Comparison of ENCODE assay signal across 8 mouse cellular contexts in the genomic region with DNA sequence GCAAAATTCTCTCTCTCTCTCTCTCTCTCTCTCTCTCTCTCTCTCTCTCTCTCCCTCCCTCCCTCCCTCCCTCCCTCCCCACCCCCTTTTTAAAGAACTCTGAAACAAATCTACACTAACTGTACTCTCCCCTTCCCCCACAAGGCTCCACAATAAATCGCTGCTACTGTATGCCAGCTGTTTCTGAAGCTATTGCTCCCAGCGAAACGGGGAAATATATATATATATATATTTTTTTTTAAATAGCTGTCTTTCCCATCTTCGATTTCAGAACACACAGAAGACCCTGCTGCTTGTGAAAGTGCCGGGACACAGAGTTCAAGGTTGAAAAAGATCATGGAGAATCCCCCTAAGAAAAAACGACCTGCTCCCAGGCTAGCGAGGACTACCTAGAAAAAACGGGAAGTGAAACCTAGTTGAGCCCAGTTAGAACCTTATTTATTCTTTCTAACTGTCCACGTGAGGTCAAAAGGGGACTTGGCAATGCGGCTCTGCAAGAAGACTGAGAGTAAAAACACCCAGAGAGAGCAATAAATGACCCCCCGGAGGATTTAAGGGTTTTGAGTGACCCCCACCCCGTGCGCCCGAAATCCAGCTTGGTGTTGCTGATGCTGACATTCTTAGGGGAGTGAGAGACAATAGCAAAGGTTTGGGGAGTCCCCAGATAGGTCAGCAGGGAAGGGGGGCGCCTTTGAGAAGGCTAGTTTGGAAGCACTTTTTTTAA. TPM values are rescaled to one million over a fixed set of nuclear protein-coding genes. Genes with fewer than 3 reads are reported as not detected.
DNase-seq lines count a peak whose midpoint lies in the region; ATAC-seq and TF ChIP-seq lines count a peak whose summit lies in the region.

No protein-coding gene starts in this region.

- no peak for TF ChIP-seq CTCF in embryonic fibroblast, embryonic 13.5 days (IDR thresholded peaks at IDR 0.05; ENCODE audit: borderline replicate concordance, insufficient read depth, low read length)

- 1% methylated on average over 15 of the region's 15 CpGs for WGBS in intestine, embryonic 14.5 days
- WGBS in midbrain, embryonic 14.5 days: 1% methylated on average over 15 of the region's 15 CpGs

- ATAC-seq in intestine, embryonic 14.5 days (replicated peaks; ENCODE audit: low FRiP score, low TSS enrichment, low read depth): no peak
- no peak for ATAC-seq in midbrain, embryonic 14.5 days (ENCODE audit: low FRiP score, low TSS enrichment)
- no peak for ATAC-seq in inflammation-experienced regulatory T-cells, adult 6 months

- peaks cover 10% of the 10 kb centered on the region for H3K27me3 ChIP-seq in intestine, embryonic 14.5 days (replicated peaks; ENCODE audit: control insufficient read depth, insufficient read depth, low read length)
- H3K27me3 ChIP-seq in midbrain, embryonic 14.5 days (ENCODE audit: control insufficient read depth, insufficient read depth, low read length): peaks cover 21% of the 10 kb centered on the region; the same call in 1 of the 2 replicates

- peak; percentile 32 to 62 for DNase-seq in heart, adult 18-20 months
- no peak for DNase-seq in heart, adult 9 months (ENCODE audit: low spot score in 2 of 2)
- DNase-seq in intestine, embryonic 14.5 days (ENCODE audit: low spot score): no peak
- peak; percentile 26 for DNase-seq in midbrain, embryonic 14.5 days
- no peak for DNase-seq in thymus, adult 18-20 months
- DNase-seq in layer of hippocampus, adult 8-10 months (ENCODE audit: low spot score in 2 of 2): no peak

- H3K9ac ChIP-seq in intestine, embryonic 14.5 days (ENCODE audit: low read length): peak overlapping the region; percentile 61
- H3K9ac ChIP-seq in midbrain, embryonic 14.5 days (replicated peaks; ENCODE audit: low read length): peak overlapping the region; percentile 78; the same call in 1 of the 2 replicates

- no peaks in the 10 kb centered on the region for H3K9me3 ChIP-seq in intestine, embryonic 14.5 days (ENCODE audit: control insufficient read depth, low read length)
- H3K9me3 ChIP-seq in midbrain, embryonic 14.5 days (ENCODE audit: control insufficient read depth, low read length): no peaks in the 10 kb centered on the region

- H3K27ac ChIP-seq in embryonic fibroblast, embryonic 13.5 days (ENCODE audit: insufficient read depth, low read length): peak overlapping the region; percentile 84
- peak overlapping the region; percentile 73 for H3K27ac ChIP-seq in intestine, embryonic 14.5 days (ENCODE audit: low read depth)
- no peak overlapping the region for H3K27ac ChIP-seq in midbrain, embryonic 14.5 days (replicated peaks; ENCODE audit: low read depth, low read length)

- H3K4me3 ChIP-seq in embryonic fibroblast, embryonic 13.5 days (ENCODE audit: insufficient read depth, low read length): peak overlapping the region; percentile 86
- H3K4me3 ChIP-seq in intestine, embryonic 14.5 days (ENCODE audit: low read depth, low read length): peak overlapping the region; percentile 58
- H3K4me3 ChIP-seq in midbrain, embryonic 14.5 days (replicated peaks; ENCODE audit: low read depth, low read length): peak overlapping the region; percentile 61

- TF ChIP-seq POLR2A in embryonic fibroblast, embryonic 13.5 days (IDR thresholded peaks at IDR 0.05; ENCODE audit: low read depth, low read length): no peak

- no peaks in the 10 kb centered on the region for H3K36me3 ChIP-seq in intestine, embryonic 14.5 days (ENCODE audit: control insufficient read depth, insufficient read depth, low read length)
- H3K36me3 ChIP-seq in midbrain, embryonic 14.5 days (ENCODE audit: control insufficient read depth, insufficient read depth, low read length): no peaks in the 10 kb centered on the region

- H3K4me2 ChIP-seq in intestine, embryonic 14.5 days (ENCODE audit: low read length): peak overlapping the region; percentile 80
- peak overlapping the region; percentile 94 for H3K4me2 ChIP-seq in midbrain, embryonic 14.5 days (ENCODE audit: low read length)

- H3K4me1 ChIP-seq in embryonic fibroblast, embryonic 13.5 days (ENCODE audit: control insufficient read depth, insufficient read depth, low read length): no peaks in the 10 kb centered on the region
- peaks cover 12% of the 10 kb centered on the region for H3K4me1 ChIP-seq in intestine, embryonic 14.5 days (replicated peaks; ENCODE audit: control insufficient read depth, insufficient read depth, low read length)
- peaks cover 15% of the 10 kb centered on the region for H3K4me1 ChIP-seq in midbrain, embryonic 14.5 days (ENCODE audit: control insufficient read depth, insufficient read depth, low read length)

RNA-seq across cellular contexts. Expression of gene Tgfb2, which starts 2.4 kb away (rescaled TPM):
- 1 to 10 TPM; 3.9 to 5.3 TPM for total RNA-seq in heart, adult 18-20 months (2021)
- polyA plus RNA-seq in embryonic fibroblast, embryonic 13.5 days (2011; ENCODE audit: insufficient read length, low read depth, missing spikeins): 41.7 and 43.9 TPM in 2 replicates
- polyA plus RNA-seq in intestine, embryonic 14.5 days (2014; fragmentation: Nextera tagmentation; extraction: Ambion mirVana): 21.5 and 26.2 TPM in 2 replicates
- polyA plus RNA-seq in midbrain, embryonic 14.5 days (2014; fragmentation: Nextera tagmentation; extraction: Ambion mirVana): 11.8 and 14.7 TPM in 2 replicates
- polyA plus RNA-seq in inflammation-experienced regulatory T-cells, adult 6 months (2017; shearing (Covaris generic)): under 1 TPM in 2 of 3 experiments, not detected in 1; 0.06 to 0.21 TPM
- 10 to 100 TPM; 23.8 to 32.4 (median 26.5) TPM for total RNA-seq in layer of hippocampus, adult 8-10 months (2022)

RNA-seq across cellular contexts. Expression of gene Rrp15, which starts 45.7 kb away (rescaled TPM):
- total RNA-seq in heart, adult 18-20 months (2021): 10 to 100 TPM in 1 of 2 experiments, 1 to 10 TPM in 1; 9.6 to 11.0 TPM
- 27.8 and 31.3 TPM in 2 replicates for polyA plus RNA-seq in embryonic fibroblast, embryonic 13.5 days (2011; ENCODE audit: insufficient read length, low read depth, missing spikeins)
- 76.4 and 85.1 TPM in 2 replicates for polyA plus RNA-seq in intestine, embryonic 14.5 days (2014; fragmentation: Nextera tagmentation; extraction: Ambion mirVana)
- 28.3 and 29.0 TPM in 2 replicates for polyA plus RNA-seq in midbrain, embryonic 14.5 days (2014; fragmentation: Nextera tagmentation; extraction: Ambion mirVana)
- 10 to 100 TPM; 27.0 to 33.4 (median 29.6) TPM for polyA plus RNA-seq in inflammation-experienced regulatory T-cells, adult 6 months (2017; shearing (Covaris generic))
- total RNA-seq in layer of hippocampus, adult 8-10 months (2022): 10 to 100 TPM; 11.0 to 20.0 (median 15.5) TPM

Comparison
In these comparisons a context has a peak if more than half of its experiments do, and no peak if none do; other contexts are left out.
1. DNase-seq: peak in heart, adult 18-20 months (2 of 2) and midbrain, embryonic 14.5 days (single experiment); none in heart, adult 9 months (0 of 2), intestine, embryonic 14.5 days (single experiment), thymus, adult 18-20 months (0 of 2) and layer of hippocampus, adult 8-10 months (0 of 2).
2. RNA of gene Tgfb2, which starts 2.4 kb away (polyA plus RNA-seq): 41.7 to 43.9 TPM in embryonic fibroblast, embryonic 13.5 days, 21.5 to 26.2 TPM in intestine, embryonic 14.5 days and 11.8 to 14.7 TPM in midbrain, embryonic 14.5 days; 0.06 to 0.21 TPM in inflammation-experienced regulatory T-cells, adult 6 months; every median in the first group is over 10 times any median in the second.
3. Peak in every context shown above with its lines, with median percentiles within 50 percentile points of each other: H3K4me3 ChIP-seq.